Mouse (Mus musculus): ENCODE results near the gene Zap70. TPM values are rescaled to one million over a fixed set of nuclear protein-coding genes. Genes with fewer than 3 reads are reported as not detected.
"Not testable (repeated sequence)": the region's sequence is repeated elsewhere in the genome, so short reads cannot be mapped to it uniquely, and the experiment has no call there.

Gene Zap70
- polyA plus RNA-seq, 2 experiments: 0.54 to 0.88 TPM

GRCm38 (mm10) chr1:36807782-36808565, 46.4 kb downstream of the Zap70 start:
- no peak for TF ChIP-seq POLR2A (IDR thresholded peaks at IDR 0.05; ENCODE audit: borderline replicate concordance, extremely low read depth, insufficient read depth, insufficient read length)
- H3K4me1 ChIP-seq (ENCODE audit: control insufficient read depth, insufficient read depth, low read length): no peaks in the 10 kb centered on the region
- ATAC-seq (ENCODE audit: low FRiP score, low read depth) (no peak), DNase-seq (ENCODE audit: low spot score) (no peak)
- no peak overlapping the region for H3K4me2 ChIP-seq (replicated peaks; ENCODE audit: low read depth, low read length, severe bottlenecking)
- H3K9me3 ChIP-seq (ENCODE audit: control insufficient read depth, low read length): no peaks in the 10 kb centered on the region
- H3K4me3 ChIP-seq (replicated peaks; ENCODE audit: low read length): no peak overlapping the region
- WGBS: 93% methylated on average over 14 of the region's 14 CpGs
- peaks cover 93% of the 10 kb centered on the region for H3K36me3 ChIP-seq (ENCODE audit: control insufficient read depth, insufficient read depth, low read length)
- H3K9ac ChIP-seq (ENCODE audit: low read depth, low read length, severe bottlenecking): no peak overlapping the region
- H3K27ac ChIP-seq (replicated peaks; ENCODE audit: low read depth, low read length): no peak overlapping the region
- H3K27me3 ChIP-seq (ENCODE audit: control insufficient read depth, insufficient read depth, low read length): no peaks in the 10 kb centered on the region

- peaks cover 80% of the 10 kb centered on the region for H3K36me3 ChIP-seq (ENCODE audit: control insufficient read depth, insufficient read depth, low read length)
- TF ChIP-seq POLR2A (IDR thresholded peaks at IDR 0.05; ENCODE audit: borderline replicate concordance, extremely low read depth, insufficient read depth, insufficient read length): no peak
Measured at GRCm38 (mm10) chr1:36811806-36812205, 50.2 kb downstream of the Zap70 start.

GRCm38 (mm10) chr1:36813415-36813814, 51.8 kb downstream of the Zap70 start:
- Histone ChIP-seq H3K9ac (ENCODE audit: low read depth, low read length, severe bottlenecking) (no peak overlapping the region), H3K9me3 (ENCODE audit: control insufficient read depth, low read length) (no peaks in the 10 kb centered on the region), H3K4me2 (replicated peaks; ENCODE audit: low read depth, low read length, severe bottlenecking) (no peak overlapping the region), H3K27ac (replicated peaks; ENCODE audit: low read depth, low read length) (no peak overlapping the region), H3K4me3 (replicated peaks; ENCODE audit: low read length) (no peak overlapping the region), H3K27me3 (ENCODE audit: control insufficient read depth, insufficient read depth, low read length) (no peaks in the 10 kb centered on the region), H3K4me1 (ENCODE audit: control insufficient read depth, insufficient read depth, low read length) (no peaks in the 10 kb centered on the region), H3K36me3 (ENCODE audit: control insufficient read depth, insufficient read depth, low read length) (peaks cover 80% of the 10 kb centered on the region)
- 82% methylated on average over 7 of the region's 7 CpGs for WGBS
- ATAC-seq (ENCODE audit: low FRiP score, low read depth): no peak
- no peak for TF ChIP-seq POLR2A (IDR thresholded peaks at IDR 0.05; ENCODE audit: borderline replicate concordance, extremely low read depth, insufficient read depth, insufficient read length)
- DNase-seq (ENCODE audit: low spot score): no peak

More at GRCm38 (mm10) chr1:36811806-36812205, 50.2 kb downstream of the Zap70 start:
- H3K4me3 ChIP-seq (replicated peaks; ENCODE audit: low read length): no peak overlapping the region
- no peak overlapping the region for H3K27ac ChIP-seq (replicated peaks; ENCODE audit: low read depth, low read length)
- no peaks in the 10 kb centered on the region for H3K9me3 ChIP-seq (ENCODE audit: control insufficient read depth, low read length)
- H3K4me2 ChIP-seq (replicated peaks; ENCODE audit: low read depth, low read length, severe bottlenecking): no peak overlapping the region
- ATAC-seq (ENCODE audit: low FRiP score, low read depth) (no peak), DNase-seq (ENCODE audit: low spot score) (no peak)
- 95% methylated on average over 7 of the region's 7 CpGs for WGBS
- H3K4me1 ChIP-seq (ENCODE audit: control insufficient read depth, insufficient read depth, low read length): no peaks in the 10 kb centered on the region
- H3K27me3 ChIP-seq (ENCODE audit: control insufficient read depth, insufficient read depth, low read length): no peaks in the 10 kb centered on the region
- H3K9ac ChIP-seq (ENCODE audit: low read depth, low read length, severe bottlenecking): no peak overlapping the region

DNA sequence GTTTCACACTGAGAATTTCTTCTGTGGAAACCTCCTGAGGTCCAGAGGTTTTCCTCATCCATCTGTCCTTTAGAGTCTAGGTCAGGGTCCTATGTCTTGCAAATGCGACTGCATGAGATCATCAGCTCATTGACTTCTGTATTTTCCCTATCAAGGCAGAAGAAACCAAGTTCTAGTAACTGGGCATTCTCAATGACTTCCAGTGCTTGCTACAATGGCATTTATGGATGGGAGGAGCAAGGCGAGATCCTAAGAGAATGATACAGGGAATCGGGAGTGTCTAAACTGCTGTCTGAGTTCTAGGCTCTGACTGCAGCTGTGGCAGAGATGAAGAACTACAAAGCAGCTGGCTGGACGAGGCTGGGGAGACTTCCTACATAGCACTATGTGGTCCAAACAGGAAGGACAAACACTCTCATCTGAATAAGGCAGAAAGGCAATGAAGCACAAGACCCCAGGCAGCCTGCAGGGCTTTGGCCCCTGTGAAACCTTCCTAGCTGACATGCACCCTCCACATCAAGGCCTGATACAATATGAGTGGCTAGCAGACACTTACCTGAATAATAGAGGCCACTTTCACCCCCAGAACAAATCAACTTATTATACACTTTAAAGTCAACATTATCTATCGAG, 52.8 kb downstream of the Zap70 start:
- Histone ChIP-seq H3K9ac (ENCODE audit: low read depth, low read length, severe bottlenecking) (no peak overlapping the region), H3K4me2 (replicated peaks; ENCODE audit: low read depth, low read length, severe bottlenecking) (no peak overlapping the region), H3K4me3 (replicated peaks; ENCODE audit: low read length) (no peak overlapping the region), H3K9me3 (ENCODE audit: control insufficient read depth, low read length) (no peaks in the 10 kb centered on the region), H3K4me1 (ENCODE audit: control insufficient read depth, insufficient read depth, low read length) (no peaks in the 10 kb centered on the region), H3K27ac (replicated peaks; ENCODE audit: low read depth, low read length) (no peak overlapping the region), H3K36me3 (ENCODE audit: control insufficient read depth, insufficient read depth, low read length) (peaks cover 80% of the 10 kb centered on the region), H3K27me3 (ENCODE audit: control insufficient read depth, insufficient read depth, low read length) (no peaks in the 10 kb centered on the region)
- TF ChIP-seq POLR2A (IDR thresholded peaks at IDR 0.05; ENCODE audit: borderline replicate concordance, extremely low read depth, insufficient read depth, insufficient read length): no peak
- no peak for ATAC-seq (ENCODE audit: low FRiP score, low read depth)
- DNase-seq (ENCODE audit: low spot score): no peak
- WGBS: 78% methylated on average over 5 of the region's 5 CpGs

- Histone ChIP-seq H3K27me3 (ENCODE audit: control insufficient read depth, insufficient read depth, low read length) (no peaks in the 10 kb centered on the region), H3K27ac (replicated peaks; ENCODE audit: low read depth, low read length) (no peak overlapping the region), H3K9ac (ENCODE audit: low read depth, low read length, severe bottlenecking) (no peak overlapping the region), H3K4me1 (ENCODE audit: control insufficient read depth, insufficient read depth, low read length) (no peaks in the 10 kb centered on the region), H3K36me3 (ENCODE audit: control insufficient read depth, insufficient read depth, low read length) (peaks cover 77% of the 10 kb centered on the region), H3K4me2 (replicated peaks; ENCODE audit: low read depth, low read length, severe bottlenecking) (no peak overlapping the region), H3K9me3 (ENCODE audit: control insufficient read depth, low read length) (no peaks in the 10 kb centered on the region), H3K4me3 (replicated peaks; ENCODE audit: low read length) (no peak overlapping the region)
- no peak for TF ChIP-seq POLR2A (IDR thresholded peaks at IDR 0.05; ENCODE audit: borderline replicate concordance, extremely low read depth, insufficient read depth, insufficient read length)
- ATAC-seq (ENCODE audit: low FRiP score, low read depth) (no peak), DNase-seq (ENCODE audit: low spot score) (no peak)
- 95% methylated on average over 6 of the region's 6 CpGs for WGBS
Measured at GRCm38 (mm10) chr1:36815166-36815565, 53.6 kb downstream of the Zap70 start.

DNA sequence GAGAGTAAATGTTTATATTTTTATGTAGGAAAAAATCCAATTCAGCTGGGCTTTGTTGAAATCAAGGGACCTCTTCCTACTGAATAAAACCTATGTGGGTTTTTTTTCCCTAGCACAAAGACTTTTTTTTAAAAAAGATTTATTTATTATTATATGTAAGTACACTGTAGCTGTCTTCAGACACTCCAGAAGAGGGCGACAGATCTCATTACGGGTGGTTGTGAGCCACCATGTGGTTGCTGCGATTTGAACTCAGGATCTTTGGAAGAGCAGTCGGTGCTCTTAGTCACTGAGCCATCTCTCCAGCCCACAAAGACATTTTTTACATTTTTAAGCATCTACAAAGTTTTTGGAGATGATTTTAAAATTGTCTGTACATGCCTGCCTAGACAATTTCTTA, 60.3 kb downstream of the Zap70 start:
- H3K9me3 ChIP-seq (ENCODE audit: control insufficient read depth, low read length); H3K27me3 ChIP-seq (ENCODE audit: control insufficient read depth, insufficient read depth, low read length); H3K9ac ChIP-seq (ENCODE audit: low read depth, low read length, severe bottlenecking); ATAC-seq (ENCODE audit: low FRiP score, low read depth); H3K4me1 ChIP-seq (ENCODE audit: control insufficient read depth, insufficient read depth, low read length); H3K4me3 ChIP-seq (replicated peaks; ENCODE audit: low read length); DNase-seq (ENCODE audit: low spot score); H3K4me2 ChIP-seq (replicated peaks; ENCODE audit: low read depth, low read length, severe bottlenecking); H3K27ac ChIP-seq (replicated peaks; ENCODE audit: low read depth, low read length): not testable (repeated sequence)
- WGBS: 92% methylated on average over 4 of the region's 4 CpGs
- peaks cover 82% of the 10 kb centered on the region for H3K36me3 ChIP-seq (ENCODE audit: control insufficient read depth, insufficient read depth, low read length)

Data from limb, embryonic 14.5 days (tissue).